Mouse (Mus musculus) embryonic fibroblast, embryonic 13.5 days (primary cell): ENCODE results near the gene Gm11985. TPM values are rescaled to one million over a fixed set of nuclear protein-coding genes. Genes with fewer than 3 reads are reported as not detected.
"Not testable (repeated sequence)": the region's sequence is repeated elsewhere in the genome, so short reads cannot be mapped to it uniquely, and the experiment has no call there.

ENCODE experiments used
- H3K27ac ChIP-seq: 2 replicates; pipeline ENCODE4 v1.5.1; 2012; ENCODE audit warnings: low read length, control low read depth, inconsistent platforms; ENCODE audit not compliant: insufficient read depth
- H3K4me1 ChIP-seq: 2 replicates; pipeline ENCODE4 v1.6.1; 2011; ENCODE audit warnings: low read length; ENCODE audit not compliant: control insufficient read depth, insufficient read depth
- H3K4me3 ChIP-seq: 2 replicates; pipeline ENCODE4 v1.5.1; 2011; ENCODE audit warnings: mild to moderate bottlenecking, control low read depth, low read length; ENCODE audit not compliant: insufficient read depth
- CTCF ChIP-seq: IDR thresholded peaks from 2 replicates; pipeline ENCODE4 v1.5.1; 2011; ENCODE audit warnings: mild to moderate bottlenecking, control low read depth, low read length, moderate library complexity, borderline replicate concordance; ENCODE audit not compliant: insufficient read depth
- POLR2A ChIP-seq: IDR thresholded peaks from 2 replicates; pipeline ENCODE4 v1.6.1; 2011; ENCODE audit warnings: low read depth, mild to moderate bottlenecking, control low read depth, low read length, moderate library complexity
- polyA plus RNA-seq: library from polyadenylated mRNA; stranded (reverse); fragments of >200 nt; gene quantifications from 2 replicates; pipeline ENCODE4 v1.2.4, GENCODE M21; 2011; ENCODE audit warnings: low read depth; ENCODE audit not compliant: missing spikeins, insufficient read length

Gm11985 gene
- polyA plus RNA-seq, 1 experiment = not detected

DNA sequence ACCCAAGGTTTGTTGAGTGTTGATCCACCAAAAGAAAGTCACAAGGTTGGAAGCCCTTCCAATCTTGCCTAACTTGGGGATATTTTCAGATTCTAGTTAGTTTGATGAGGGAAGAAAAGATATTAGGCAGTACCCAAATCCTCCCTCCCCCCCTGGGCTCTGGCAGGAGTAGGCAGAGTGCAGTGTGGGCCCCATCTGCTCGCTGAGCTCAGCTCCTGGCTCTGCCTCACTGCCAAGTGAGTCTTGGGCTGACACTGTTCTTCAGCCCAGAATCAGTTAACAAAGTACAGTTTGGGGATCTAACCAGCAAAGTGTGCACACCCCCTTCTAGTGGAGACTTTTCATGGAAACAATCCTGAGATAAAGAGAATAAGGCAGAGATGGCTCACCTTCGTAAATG, 37.8 kb upstream of the Gm11985 start:
- Histone ChIP-seq H3K4me3 (no peak overlapping the region), H3K27ac (no peak overlapping the region), H3K4me1 (peaks cover 2% of the 10 kb centered on the region; the same call in 1 of the 2 replicates)
- TF ChIP-seq POLR2A = no peak
- TF ChIP-seq CTCF = no peak

DNA sequence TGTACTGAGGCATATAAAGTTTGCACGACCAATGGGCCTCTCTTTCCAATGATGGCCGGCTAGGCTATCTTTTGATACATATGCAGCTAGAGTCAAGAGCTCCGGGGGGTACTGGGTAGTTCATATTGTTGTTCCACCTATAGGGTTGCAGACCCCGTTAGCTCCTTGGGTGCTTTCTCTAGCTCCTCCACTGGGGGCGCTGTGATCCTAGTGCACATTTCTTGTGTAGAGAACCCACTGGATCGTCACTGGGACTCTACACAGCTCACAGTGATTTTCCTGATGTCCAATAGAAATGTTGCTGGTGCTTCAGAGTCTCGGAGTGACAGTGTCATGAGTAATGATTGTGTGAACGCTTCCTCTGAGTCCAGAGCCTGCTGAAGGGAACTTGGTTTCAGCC, 33.5 kb upstream of the Gm11985 start:
- H3K27ac ChIP-seq, H3K4me1 ChIP-seq, H3K4me3 ChIP-seq: not testable (repeated sequence)

DNA sequence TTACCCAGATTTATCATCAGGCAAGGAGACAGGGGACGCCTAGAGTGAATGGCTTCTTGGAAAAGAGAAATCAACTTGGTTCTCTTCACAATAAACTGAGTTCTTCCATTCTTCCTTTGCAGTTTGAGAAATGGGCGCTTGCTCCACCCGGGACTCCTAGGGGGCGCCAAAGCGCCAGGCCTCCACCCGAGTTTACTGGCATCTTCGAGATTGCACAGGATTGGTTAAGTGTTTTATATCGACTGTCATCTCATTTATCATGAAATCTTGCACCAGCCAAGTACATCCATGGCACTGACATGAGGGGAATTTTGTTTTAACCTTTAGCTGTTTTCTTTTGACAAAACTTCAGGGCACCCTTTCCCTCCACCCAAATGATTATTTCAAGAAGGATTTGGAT, 27.3 kb upstream of the Gm11985 start:
- TF ChIP-seq POLR2A (no peak), CTCF (no peak)
- no peak overlapping the region for H3K4me3 ChIP-seq
- no peaks in the 10 kb centered on the region; the same call in 1 of the 2 replicates for H3K4me1 ChIP-seq
- no peak overlapping the region for H3K27ac ChIP-seq

DNA sequence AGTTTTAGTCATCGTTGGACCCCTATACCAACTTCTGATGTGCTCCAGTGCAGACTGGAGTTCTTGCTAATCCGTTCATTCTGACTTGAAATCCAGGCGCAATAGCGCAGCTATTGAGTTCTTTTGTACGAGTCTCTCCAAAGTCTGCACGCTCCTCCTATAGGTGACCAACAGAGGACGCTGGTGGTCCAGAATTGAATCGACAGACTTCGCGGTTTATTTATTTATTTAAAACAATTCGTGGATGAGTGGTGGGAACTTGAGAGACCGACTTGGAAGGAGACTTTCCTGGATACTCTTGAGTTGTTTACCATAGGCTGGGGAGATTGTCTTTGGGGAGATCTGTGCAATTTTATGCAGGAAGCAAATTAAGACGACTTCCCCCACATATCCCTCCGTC, 26.4 kb upstream of the Gm11985 start:
- no peaks in the 10 kb centered on the region; the same call in 1 of the 2 replicates for H3K4me1 ChIP-seq
- H3K4me3 ChIP-seq = no peak overlapping the region
- 0 out of 2 replicates have a peak, but pooled peaks have one; percentile 10 for TF ChIP-seq CTCF
- no peak for TF ChIP-seq POLR2A
- H3K27ac ChIP-seq = no peak overlapping the region

DNA sequence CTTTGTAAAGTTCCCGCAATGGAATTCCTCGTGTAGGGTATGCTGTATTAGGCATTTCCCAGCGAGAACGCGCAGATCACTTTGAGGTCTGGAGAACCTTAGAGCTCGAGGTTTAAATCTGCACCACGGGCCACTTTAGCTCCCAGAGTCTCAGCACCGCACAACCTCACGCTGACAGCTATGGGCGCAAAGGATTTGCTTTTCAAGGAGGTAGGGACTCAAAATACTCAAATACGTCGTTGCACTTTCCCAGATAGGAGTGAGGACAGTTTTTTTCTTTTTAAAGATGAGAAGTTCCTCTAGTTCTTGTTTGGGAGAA, 25.9 kb upstream of the Gm11985 start:
- TF ChIP-seq POLR2A (no peak), CTCF (no peak)
- Histone ChIP-seq H3K4me1 (no peaks in the 10 kb centered on the region; the same call in 1 of the 2 replicates), H3K27ac (no peak overlapping the region), H3K4me3 (peak overlapping the region; percentile 39; the same call in 1 of the 2 replicates)

DNA sequence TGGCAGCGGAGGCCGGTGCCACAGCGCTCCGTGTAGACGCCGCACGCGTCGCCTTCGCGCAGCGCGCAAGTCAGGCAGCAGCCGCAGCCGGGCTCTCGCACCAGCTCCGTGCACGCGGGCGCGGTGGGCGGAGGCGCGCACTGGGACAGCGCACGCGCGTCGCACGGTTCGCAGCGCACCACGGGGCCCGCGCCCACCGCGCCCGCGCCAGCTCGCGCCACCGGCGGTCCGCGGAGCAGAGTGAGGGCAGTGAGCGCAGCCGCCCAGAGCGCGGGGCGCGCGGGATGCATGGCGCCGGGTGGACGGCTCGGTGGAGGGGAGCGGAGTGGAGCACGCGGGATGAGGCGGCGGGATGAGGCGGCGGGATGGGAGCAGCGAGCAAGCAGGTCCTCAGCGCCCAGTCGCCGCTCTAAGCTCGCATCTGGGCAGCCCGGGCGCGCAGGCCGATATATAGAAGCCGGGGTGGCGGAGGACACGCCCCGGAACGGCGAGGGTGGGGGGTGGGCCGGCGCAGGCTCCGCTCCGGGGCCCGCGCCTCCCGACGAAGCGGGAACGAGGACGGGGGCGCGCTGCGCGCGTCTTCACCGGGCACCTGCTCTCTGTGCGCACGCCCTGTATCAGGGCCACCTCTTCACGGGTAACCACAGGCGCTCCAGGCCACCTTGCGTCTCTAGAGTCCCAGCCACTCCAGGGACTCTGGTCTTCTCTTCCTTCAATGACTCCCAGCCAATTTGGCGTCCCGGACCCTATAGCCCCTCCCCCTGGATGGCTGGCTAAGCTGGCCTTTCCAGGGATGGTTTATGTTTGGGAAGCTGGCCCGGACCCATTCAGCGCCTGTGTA, 25.4 kb upstream of the Gm11985 start, which contains the start of gene Igfbp3:
Igfbp3 (minus strand) TSS at position 423 of the 841 bp plus-strand sequence.
- TF ChIP-seq CTCF (no peak), POLR2A (peak; percentile 51; the same call in 1 of the 2 replicates)
- H3K4me3 ChIP-seq = peak within 1 kb of the TSS; percentile 39
- H3K4me1 ChIP-seq = no peaks in the 10 kb centered on the region; the same call in 1 of the 2 replicates
- H3K27ac ChIP-seq = no peak within 1 kb of the TSS

DNA sequence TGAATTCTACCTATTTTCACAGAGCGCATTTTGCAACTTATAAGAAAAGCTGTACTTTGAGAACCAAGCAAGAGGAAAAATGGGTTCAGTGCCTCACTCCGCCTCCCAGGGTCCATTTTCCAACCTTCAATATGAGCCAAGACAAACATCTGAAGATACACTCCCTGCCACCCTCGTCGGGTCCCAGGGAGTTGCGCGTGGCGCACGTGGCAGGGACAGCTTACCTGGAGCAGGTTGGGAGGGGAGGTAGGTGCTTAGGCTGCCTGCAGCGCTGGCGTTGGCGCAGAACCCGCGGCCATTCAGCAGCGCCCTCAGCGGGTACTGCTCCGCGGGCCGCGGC, 24.8 kb upstream of the Gm11985 start:
- H3K4me3 ChIP-seq = peak overlapping the region; percentile 37
- H3K27ac ChIP-seq = no peak overlapping the region
- TF ChIP-seq POLR2A = no peak
- no peak for TF ChIP-seq CTCF

DNA sequence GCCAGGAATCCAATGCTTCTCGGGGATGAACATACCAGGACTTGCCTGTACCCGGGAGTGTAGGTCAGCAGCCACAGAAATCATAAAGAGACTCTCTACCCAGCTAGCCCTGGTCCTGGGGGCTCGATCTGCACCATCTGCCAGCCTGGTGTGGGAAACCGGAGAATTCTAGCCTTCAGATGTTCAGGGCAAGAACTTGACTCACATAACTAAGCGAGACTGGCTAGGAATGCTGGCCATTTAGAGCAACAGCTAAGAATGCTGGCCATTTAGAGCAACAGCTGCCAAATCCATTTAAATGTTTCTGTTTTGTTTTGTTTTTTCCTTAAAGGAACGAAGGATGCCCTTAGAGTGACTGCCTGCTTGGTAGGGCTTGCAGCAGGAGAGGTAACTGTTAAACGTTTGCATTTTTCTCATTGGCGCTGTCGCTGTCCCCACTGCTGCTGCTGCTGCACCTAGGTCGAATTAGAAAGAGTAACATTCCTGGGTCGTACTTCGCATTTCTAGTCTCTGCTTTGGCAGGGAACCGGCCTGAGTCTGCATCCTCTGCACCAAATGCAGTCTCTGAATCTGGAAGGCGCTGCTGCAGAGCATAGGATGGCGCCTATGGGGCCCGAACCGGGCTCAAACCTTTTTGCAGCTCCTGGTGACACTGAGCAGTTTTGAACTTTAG, 23.9 kb upstream of the Gm11985 start:
- TF ChIP-seq CTCF (no peak), POLR2A (no peak; the same call in 1 of the 2 replicates)
- H3K4me1 ChIP-seq = no peaks in the 10 kb centered on the region; the same call in 1 of the 2 replicates
- H3K27ac ChIP-seq = no peak overlapping the region
- peak overlapping the region; percentile 37 for H3K4me3 ChIP-seq

More for the DNA sequence above, 24.8 kb upstream of the Gm11985 start:
- no peaks in the 10 kb centered on the region; the same call in 1 of the 2 replicates for H3K4me1 ChIP-seq

DNA sequence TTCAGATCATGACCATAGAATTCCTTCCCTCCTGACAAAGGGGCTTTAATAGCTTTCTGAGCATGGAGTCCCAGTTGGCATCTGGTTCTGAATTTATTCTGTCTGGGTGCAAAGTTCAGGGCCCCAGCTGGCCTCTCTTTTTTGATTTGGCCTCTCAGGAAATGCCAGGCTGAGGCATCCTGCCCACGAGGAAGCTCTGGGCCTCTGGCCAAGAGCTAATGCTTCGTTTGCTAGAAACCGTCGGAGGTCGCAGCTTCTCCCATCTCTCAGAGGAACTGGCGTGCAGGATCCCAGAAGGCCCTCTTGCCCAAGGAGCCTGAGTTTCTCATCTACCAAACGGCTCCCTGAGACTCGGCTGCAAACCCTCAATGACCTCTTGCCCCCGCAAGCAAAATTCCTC, 22.8 kb upstream of the Gm11985 start:
- Histone ChIP-seq H3K27ac (no peak overlapping the region), H3K4me3 (no peak overlapping the region), H3K4me1 (no peaks in the 10 kb centered on the region)
- TF ChIP-seq POLR2A (no peak), CTCF (no peak)

DNA sequence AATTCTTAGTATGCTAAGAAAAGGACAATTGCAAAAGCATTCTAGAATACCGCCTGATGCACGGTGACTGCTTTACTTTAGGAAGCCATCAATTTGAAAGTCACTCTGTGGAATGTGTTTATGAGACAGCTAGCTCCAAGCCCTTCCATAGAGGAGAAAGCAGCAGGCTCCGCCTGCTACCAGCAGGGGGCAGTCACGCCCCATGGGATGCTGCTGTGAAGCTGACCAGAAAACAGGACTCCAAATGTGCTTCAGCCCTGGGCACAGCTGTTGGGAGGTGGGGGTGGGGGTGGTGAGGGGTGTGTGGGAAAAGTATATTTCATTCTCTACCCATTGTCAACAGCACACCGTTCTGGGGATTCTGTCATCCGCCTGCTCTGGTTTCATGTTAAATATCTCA, 22.0 kb upstream of the Gm11985 start:
- H3K27ac ChIP-seq = no peak overlapping the region
- no peak overlapping the region for H3K4me3 ChIP-seq
- TF ChIP-seq POLR2A (no peak), CTCF (peak; percentile 90)
- H3K4me1 ChIP-seq = no peaks in the 10 kb centered on the region

DNA sequence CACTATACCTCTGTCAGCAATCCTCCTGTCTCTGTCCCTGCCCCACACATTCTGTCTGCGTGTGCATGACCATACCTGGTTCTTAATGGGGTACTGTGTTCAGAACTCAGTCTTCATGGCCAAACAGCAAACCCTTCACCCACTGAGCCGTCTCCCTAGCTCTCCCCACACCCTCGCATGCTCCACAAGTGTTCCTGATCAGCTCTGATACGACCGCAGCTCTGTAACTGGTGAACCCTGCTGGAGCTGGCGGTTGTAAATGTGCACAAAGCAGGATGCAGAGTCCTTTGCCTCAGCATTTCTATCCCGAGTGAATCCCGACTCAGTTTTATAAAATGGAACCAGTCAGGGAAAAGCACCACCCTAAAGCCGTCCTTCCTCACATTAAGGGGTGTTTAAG, 15.5 kb upstream of the Gm11985 start:
- Histone ChIP-seq H3K4me1 (no peaks in the 10 kb centered on the region), H3K4me3 (no peak overlapping the region), H3K27ac (no peak overlapping the region)
- TF ChIP-seq CTCF = no peak
- TF ChIP-seq POLR2A = no peak
